Mouse (Mus musculus): ENCODE measurements at regions not wholly inside any gene's neighbourhood (a gene's known extent, or its start where the extent isn't known, plus 50 kb on each side); places are given as distances from the start of the nearest gene placed in this dataset.

DNA sequence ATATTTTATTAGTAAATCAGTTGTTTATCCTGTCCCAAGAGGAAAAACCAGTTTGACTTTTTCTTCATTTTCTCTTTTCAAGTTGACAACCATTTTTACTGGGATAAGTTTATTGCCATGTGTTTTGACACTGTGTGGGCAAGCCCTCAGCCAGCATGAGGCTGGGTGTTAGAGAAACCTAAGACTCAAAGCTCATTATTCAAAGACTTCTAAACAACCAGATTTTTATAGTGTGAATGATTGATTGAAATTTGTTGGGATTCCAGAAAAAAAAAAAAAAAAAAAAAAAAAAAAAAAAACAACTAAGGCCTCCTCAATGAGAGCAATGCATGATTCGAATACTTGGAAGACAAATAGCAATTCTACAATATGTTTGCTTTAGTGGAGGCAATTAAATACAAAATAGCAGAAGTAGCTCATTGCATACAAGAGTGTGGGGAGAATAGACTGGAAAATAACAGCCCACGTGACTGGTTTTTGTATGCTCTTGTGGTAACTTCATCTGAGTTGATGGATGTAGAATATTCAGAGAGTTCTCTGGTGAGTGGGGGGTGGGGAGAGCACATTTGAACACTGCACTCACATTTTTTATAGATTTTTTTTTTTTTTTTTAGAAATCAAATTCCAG lies 70.9 kb upstream of the Btg1 start:
- TF ChIP-seq POLR2A (IDR thresholded peaks at IDR 0.05; ENCODE audit: insufficient read depth, low read depth, low read length) (no peak), CTCF (IDR thresholded peaks at IDR 0.05) (no peak), EP300 (IDR thresholded peaks at IDR 0.05; ENCODE audit: insufficient read depth, low read depth, low read length) (no peak)

Data from heart, adult 2 months (tissue).